Mouse (Mus musculus): ENCODE data around the gene Fth1. TPM values are rescaled to one million over a fixed set of nuclear protein-coding genes. Genes with fewer than 3 reads are reported as not detected.

Fth1 gene
- total RNA-seq, 2 experiments from 2014 or later, result 1,753 to 1,826 TPM

- intact Hi-C loops (cut with DNase I), result no loop called here
- DNase-seq, result peak; percentile 95 to 96
Measured at GRCm38 (mm10) chr19:10017637-10018526, 37.5 kb downstream of the Fth1 start.

GRCm38 (mm10) chr19:10018527-10018818 lies 38.1 kb downstream of the Fth1 start:
- intact Hi-C loops (cut with DNase I), result no loop called here
- no peak for DNase-seq

GRCm38 (mm10) chr19:10019214-10019760 lies 38.9 kb downstream of the Fth1 start:
- intact Hi-C loops (cut with DNase I), result no loop called here
- peak in 1 of 2 experiments; percentile 18 for DNase-seq

- no peak for DNase-seq
- intact Hi-C loops (cut with DNase I), result loop anchor here (2.0 kb wide), 1 partner anchor 21 kb away; the partner anchor contains the start of genes Best1 and Rab3il1
Measured at GRCm38 (mm10) chr19:10021981-10022380, 41.6 kb downstream of the Fth1 start.

- peak; percentile 66 to 75 for DNase-seq
- intact Hi-C loops (cut with DNase I), result loop anchor here (2.0 kb wide), 1 partner anchor 22 kb away; the partner anchor contains the start of genes Best1 and Rab3il1
Measured at GRCm38 (mm10) chr19:10022414-10023303, 42.3 kb downstream of the Fth1 start.

- intact Hi-C loops (cut with DNase I), result loop anchor here (2.0 kb wide), 1 partner anchor 23 kb away; the partner anchor contains the start of genes Best1 and Rab3il1
- peak in 1 of 2 experiments; percentile 46 for DNase-seq
Measured at GRCm38 (mm10) chr19:10023304-10023758, 42.9 kb downstream of the Fth1 start.

DNA sequence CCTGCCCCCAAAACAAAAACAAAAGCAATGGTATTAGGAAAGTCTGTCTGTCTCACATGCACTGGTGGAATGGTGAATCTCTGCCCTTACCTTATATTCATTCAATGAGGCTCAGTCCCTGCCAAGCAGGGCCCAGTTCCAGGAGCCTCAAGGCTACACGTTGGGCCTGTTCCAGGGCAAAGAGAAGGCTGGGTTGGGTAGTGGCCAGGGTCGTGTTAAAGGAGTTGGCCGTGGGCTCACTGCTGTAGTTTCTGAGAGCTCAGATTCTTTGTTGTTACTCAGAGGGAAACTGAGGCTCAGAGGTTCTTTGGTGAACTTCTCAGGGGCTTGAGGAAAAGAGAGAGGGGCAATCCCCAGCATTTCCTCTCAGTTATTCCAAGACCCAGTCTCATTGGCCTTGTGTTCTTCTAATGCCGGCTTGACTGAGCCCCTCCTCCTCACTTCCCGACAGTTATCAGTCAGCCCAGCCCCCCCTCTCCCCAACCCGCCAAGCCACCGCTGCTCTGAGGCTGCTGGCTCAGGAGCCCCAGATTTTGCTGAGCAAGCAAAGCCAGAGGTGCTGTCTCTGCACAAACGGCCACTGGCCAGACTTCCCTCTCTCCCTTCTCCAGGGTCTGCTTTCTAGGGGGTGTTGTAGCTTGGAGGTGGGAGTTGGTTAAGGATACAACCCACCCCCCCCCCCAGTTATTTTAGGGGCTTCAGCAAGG lies 44.9 kb downstream of the Fth1 start:
- intact Hi-C loops (cut with DNase I), result no loop called here
- peak; percentile 76 to 77 for DNase-seq

DNA sequence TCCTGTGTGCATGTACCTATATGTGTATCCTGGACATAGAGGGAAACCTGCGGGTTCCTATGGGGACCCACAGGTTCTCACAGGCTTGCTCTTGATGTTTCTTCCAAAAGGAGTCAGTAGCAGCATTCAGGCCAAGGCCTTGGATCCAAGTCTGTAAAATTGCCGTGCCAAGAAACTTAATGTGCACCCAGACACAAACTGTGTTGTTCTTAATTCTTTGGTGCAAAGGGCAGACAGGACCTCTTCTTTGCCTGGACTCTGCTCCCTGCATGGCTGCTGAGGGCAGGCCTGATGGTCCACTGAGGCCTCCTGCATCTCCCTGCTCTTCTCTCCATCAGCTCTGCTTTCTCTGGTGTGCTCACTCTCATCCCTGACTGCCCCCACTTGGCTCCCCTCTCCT lies 49.3 kb downstream of the Fth1 start:
- DNase-seq, result no peak
- intact Hi-C loops (cut with DNase I), result no loop called here

DNA sequence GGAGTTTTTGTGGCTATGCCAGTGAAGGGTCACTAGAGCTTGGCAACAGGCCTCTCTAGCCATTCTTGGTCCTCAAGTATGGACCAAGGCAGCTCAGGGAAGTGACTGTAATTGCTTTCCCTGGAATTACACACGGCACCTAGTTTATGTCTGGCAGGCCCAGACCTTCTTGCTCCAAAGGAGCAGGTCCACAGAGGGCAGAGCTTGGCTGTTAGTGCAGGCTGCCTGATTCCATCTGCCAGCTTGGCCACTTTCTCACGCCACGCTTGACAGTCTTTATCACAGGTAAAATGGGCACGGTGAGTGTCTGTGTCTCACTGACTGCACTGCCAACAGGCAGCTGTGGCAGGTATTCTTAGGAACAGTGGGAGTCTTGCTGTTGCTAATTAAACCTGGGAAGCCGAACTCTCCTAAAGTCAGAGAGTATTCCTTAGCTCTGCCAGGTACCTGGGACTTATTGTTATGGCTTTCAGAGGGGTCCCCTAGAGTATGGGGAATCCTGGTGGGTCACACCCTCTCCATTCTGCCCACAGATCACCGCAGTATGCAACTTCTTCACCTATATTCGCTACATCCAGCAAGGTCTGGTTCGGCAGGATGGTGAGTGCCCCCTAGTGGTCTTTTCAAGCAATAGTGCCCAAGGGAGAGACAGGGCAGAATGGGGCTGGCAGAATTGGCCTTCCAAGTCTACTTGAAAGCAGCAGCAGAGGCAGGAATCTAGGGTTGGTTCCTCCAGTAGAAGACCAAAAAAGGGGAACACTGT lies 53.0 kb downstream of the Fth1 start:
- intact Hi-C loops (cut with DNase I), result loop anchor here (2.0 kb wide), 1 partner anchor 117 kb away; no protein-coding TSS in a partner anchor
- DNase-seq, result peak; percentile 71 to 75

DNA sequence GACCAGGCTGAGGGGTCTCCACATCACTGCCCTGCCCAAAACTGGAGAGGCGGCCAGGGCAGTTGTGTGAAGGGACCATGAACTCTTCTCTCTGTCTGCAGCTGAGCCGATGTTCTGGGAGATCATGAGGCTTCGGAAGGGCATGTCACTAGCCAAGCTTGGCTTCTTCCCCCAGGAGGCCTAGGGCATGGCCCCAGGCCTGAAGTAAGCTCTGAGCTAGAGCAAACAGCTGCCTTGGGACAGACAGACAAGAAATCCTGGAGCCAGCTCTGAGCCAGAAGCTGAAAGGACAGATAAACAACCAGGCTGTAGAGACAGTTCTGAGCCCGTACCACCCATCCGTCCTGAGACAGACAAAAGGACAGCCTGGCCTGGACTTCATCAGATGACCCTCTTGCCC lies 54.0 kb downstream of the Fth1 start:
- intact Hi-C loops (cut with DNase I), result loop anchor here (1.0 kb wide), 1 partner anchor 34 kb away; no protein-coding TSS in a partner anchor
- no peak for DNase-seq

Other genes starting within 250 kb of the Fth1 start
- gene Scgb2a2, start 133.0 kb upstream of the Fth1 start, total RNA-seq (2021), result not detected
- 10 to 100 TPM; 22.3 to 25.9 TPM for gene Incenp, start 81.0 kb upstream of the Fth1 start, total RNA-seq (2021)
- under 1 TPM; 0.20 to 0.36 TPM for gene Best1, start 21.0 kb downstream of the Fth1 start, total RNA-seq (2021)
- gene Rab3il1, start 21.1 kb downstream of the Fth1 start, total RNA-seq (2021), result 10 to 100 TPM; 10.4 to 12.1 TPM
- gene Fads3, start 61.0 kb downstream of the Fth1 start, total RNA-seq (2021), result 10 to 100 TPM; 39.7 to 45.5 TPM
- 10 to 100 TPM; 11.3 to 14.4 TPM for gene Fads2, start 121.1 kb downstream of the Fth1 start, total RNA-seq (2021)
- gene Fads1, start 202.3 kb downstream of the Fth1 start, total RNA-seq (2021), result 10 to 100 TPM; 34.7 to 35.7 TPM
- gene Tmem258, start 223.4 kb downstream of the Fth1 start, total RNA-seq (2021), result 100 to 1,000 TPM; 145 TPM
- gene Fen1, start 223.6 kb downstream of the Fth1 start, total RNA-seq (2021), result 10 to 100 TPM; 12.3 to 14.4 TPM

Measured in heart, postnatal 10 days (tissue).